Mouse (Mus musculus) lung, postnatal 0 days (tissue): ENCODE results near the gene Pld3.

ENCODE experiments used
- CTCF ChIP-seq: IDR thresholded peaks from 2 replicates; pipeline ENCODE4 v1.5.1; 2016; ENCODE audit warnings: antibody characterized with exemption, mild to moderate bottlenecking
- EP300 ChIP-seq: IDR thresholded peaks from 2 replicates; pipeline ENCODE4 v1.6.1; 2016; ENCODE audit warnings: antibody characterized with exemption, mild to moderate bottlenecking, control low read depth

GRCm38 (mm10) chr7:27514961-27515360 lies 38.1 kb downstream of the Pld3 start:
- TF ChIP-seq CTCF (no peak), EP300 (no peak)
